Mouse (Mus musculus): ENCODE measurements around the gene Ccdc60. TPM values are rescaled to one million over a fixed set of nuclear protein-coding genes. Genes with fewer than 3 reads are reported as not detected.
"Not testable (repeated sequence)": the region's sequence is repeated elsewhere in the genome, so short reads cannot be mapped to it uniquely, and the experiment has no call there.

Gene Ccdc60
- polyA plus RNA-seq, 1 experiment = not detected

- Histone ChIP-seq H3K9me3 (ENCODE audit: control insufficient read depth, low read length) (peaks cover 6% of the 10 kb centered on the region; the same call in 1 of the 2 replicates), H3K36me3 (ENCODE audit: control insufficient read depth) (no peaks in the 10 kb centered on the region), H3K4me3 (replicated peaks) (no peak overlapping the region), H3K27me3 (ENCODE audit: control insufficient read depth) (no peaks in the 10 kb centered on the region), H3K4me1 (ENCODE audit: control insufficient read depth) (no peaks in the 10 kb centered on the region)
- TF ChIP-seq GATA1 (IDR thresholded peaks at IDR 0.05; ENCODE audit: low read length) = no peak
- TF ChIP-seq TAL1 (IDR thresholded peaks at IDR 0.05; ENCODE audit: low read length) = no peak
Observed at GRCm38 (mm10) chr5:116305557-116305956, 16.8 kb upstream of the Ccdc60 start.

GRCm38 (mm10) chr5:116305146-116305545 is 16.4 kb upstream of the Ccdc60 start:
- not testable (repeated sequence) for H3K36me3 ChIP-seq (ENCODE audit: control insufficient read depth); H3K4me3 ChIP-seq (replicated peaks); H3K9me3 ChIP-seq (ENCODE audit: control insufficient read depth, low read length); H3K27me3 ChIP-seq (ENCODE audit: control insufficient read depth); H3K4me1 ChIP-seq (ENCODE audit: control insufficient read depth)

DNA sequence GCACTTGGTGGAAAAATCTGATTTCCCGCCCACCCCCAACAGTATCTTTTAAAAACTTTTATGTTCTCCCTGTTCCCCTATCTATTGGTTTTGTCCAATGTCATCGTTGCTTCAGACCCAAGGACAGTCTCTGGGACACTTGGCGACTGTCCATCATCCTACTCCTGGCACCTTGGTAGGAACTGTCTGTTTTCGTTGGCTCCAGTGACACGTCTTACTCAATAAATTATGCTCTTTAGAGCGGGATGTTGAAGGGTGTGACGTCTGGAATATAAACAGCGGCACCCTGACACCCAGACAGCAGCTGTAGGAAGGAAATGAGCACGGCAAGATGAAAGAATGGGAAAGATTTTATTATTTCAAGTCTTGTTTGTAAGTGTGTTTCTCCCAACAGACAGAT is 12.2 kb upstream of the Ccdc60 start:
- Histone ChIP-seq H3K4me3 (replicated peaks) (no peak overlapping the region), H3K9me3 (ENCODE audit: control insufficient read depth, low read length) (peaks cover 4% of the 10 kb centered on the region; the same call in 1 of the 2 replicates), H3K36me3 (ENCODE audit: control insufficient read depth) (no peaks in the 10 kb centered on the region), H3K4me1 (ENCODE audit: control insufficient read depth) (no peaks in the 10 kb centered on the region), H3K27me3 (ENCODE audit: control insufficient read depth) (no peaks in the 10 kb centered on the region)
- TF ChIP-seq TAL1 (IDR thresholded peaks at IDR 0.05; ENCODE audit: low read length) (no peak), GATA1 (IDR thresholded peaks at IDR 0.05; ENCODE audit: low read length) (no peak)

GRCm38 (mm10) chr5:116293501-116293900 is 4.7 kb upstream of the Ccdc60 start:
- H3K36me3 ChIP-seq (ENCODE audit: control insufficient read depth) = no peaks in the 10 kb centered on the region
- H3K9me3 ChIP-seq (ENCODE audit: control insufficient read depth, low read length) = peaks cover 8% of the 10 kb centered on the region; the same call in 1 of the 2 replicates
- TF ChIP-seq TAL1 (IDR thresholded peaks at IDR 0.05; ENCODE audit: low read length) = no peak
- no peak for TF ChIP-seq GATA1 (IDR thresholded peaks at IDR 0.05; ENCODE audit: low read length)
- no peak overlapping the region for H3K4me3 ChIP-seq (replicated peaks)
- H3K4me1 ChIP-seq (ENCODE audit: control insufficient read depth) = no peaks in the 10 kb centered on the region
- peaks cover 11% of the 10 kb centered on the region for H3K27me3 ChIP-seq (ENCODE audit: control insufficient read depth)

- H3K9me3 ChIP-seq (ENCODE audit: control insufficient read depth, low read length) = peaks cover 5% of the 10 kb centered on the region; the same call in 1 of the 2 replicates
- no peaks in the 10 kb centered on the region for H3K36me3 ChIP-seq (ENCODE audit: control insufficient read depth)
- TF ChIP-seq TAL1 (IDR thresholded peaks at IDR 0.05; ENCODE audit: low read length) = no peak
- TF ChIP-seq GATA1 (IDR thresholded peaks at IDR 0.05; ENCODE audit: low read length) = no peak
- no peak overlapping the region for H3K4me3 ChIP-seq (replicated peaks)
- no peaks in the 10 kb centered on the region for H3K4me1 ChIP-seq (ENCODE audit: control insufficient read depth)
- H3K27me3 ChIP-seq (ENCODE audit: control insufficient read depth) = peaks cover 11% of the 10 kb centered on the region
Observed at GRCm38 (mm10) chr5:116290584-116290983, 1.8 kb upstream of the Ccdc60 start.

DNA sequence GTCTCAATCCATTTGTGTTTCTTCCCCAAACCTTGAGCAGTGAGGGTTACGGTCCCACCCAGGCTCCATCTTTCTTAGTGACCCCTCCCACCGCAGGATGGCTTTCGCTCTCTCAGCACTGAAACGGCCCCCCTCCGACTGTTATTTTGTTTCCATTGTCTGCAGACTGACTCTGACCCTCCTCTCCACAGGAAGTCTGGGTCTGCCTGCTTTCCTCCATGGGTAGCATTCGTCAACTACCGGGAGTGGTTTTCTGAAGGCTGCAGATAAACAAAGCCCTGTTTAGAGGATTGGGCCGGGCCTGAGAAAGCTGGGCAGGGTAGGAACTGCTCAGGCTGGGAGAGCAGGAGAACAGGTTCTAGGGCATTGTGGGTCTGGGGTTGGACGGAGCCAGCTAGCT is 1.1 kb upstream of the Ccdc60 start:
- peaks cover 11% of the 10 kb centered on the region for H3K27me3 ChIP-seq (ENCODE audit: control insufficient read depth)
- H3K36me3 ChIP-seq (ENCODE audit: control insufficient read depth) = no peaks in the 10 kb centered on the region
- H3K9me3 ChIP-seq (ENCODE audit: control insufficient read depth, low read length) = peaks cover 2% of the 10 kb centered on the region; the same call in 1 of the 2 replicates
- TF ChIP-seq GATA1 (IDR thresholded peaks at IDR 0.05; ENCODE audit: low read length) (no peak), TAL1 (IDR thresholded peaks at IDR 0.05; ENCODE audit: low read length) (no peak)
- H3K4me3 ChIP-seq (replicated peaks) = no peak overlapping the region
- H3K4me1 ChIP-seq (ENCODE audit: control insufficient read depth) = no peaks in the 10 kb centered on the region

DNA sequence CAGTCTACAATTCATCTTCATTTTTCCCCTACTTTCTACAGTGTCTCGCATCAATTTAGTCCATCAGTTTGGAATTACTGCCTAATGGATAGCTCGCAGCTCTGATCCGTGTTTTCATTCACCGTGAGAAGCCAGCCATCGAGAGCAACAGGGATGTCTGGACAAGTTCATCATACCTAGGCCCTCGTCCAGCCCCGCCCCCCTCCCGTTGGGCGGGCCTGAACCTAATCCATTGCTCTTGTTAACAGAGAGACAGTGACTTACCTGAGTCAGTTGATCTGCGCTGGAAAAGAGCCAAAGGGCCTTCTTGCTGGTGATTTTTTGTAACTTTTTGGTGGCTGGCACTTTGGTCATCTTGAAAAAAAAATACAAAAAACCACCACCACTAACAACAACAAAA is 602 bp downstream of the Ccdc60 start:
- no peaks in the 10 kb centered on the region for H3K4me1 ChIP-seq (ENCODE audit: control insufficient read depth)
- H3K36me3 ChIP-seq (ENCODE audit: control insufficient read depth) = no peaks in the 10 kb centered on the region
- H3K9me3 ChIP-seq (ENCODE audit: control insufficient read depth, low read length) = no peaks in the 10 kb centered on the region
- TF ChIP-seq TAL1 (IDR thresholded peaks at IDR 0.05; ENCODE audit: low read length) (no peak), GATA1 (IDR thresholded peaks at IDR 0.05; ENCODE audit: low read length) (no peak)
- H3K27me3 ChIP-seq (ENCODE audit: control insufficient read depth) = peaks cover 11% of the 10 kb centered on the region
- no peak overlapping the region for H3K4me3 ChIP-seq (replicated peaks)

GRCm38 (mm10) chr5:116285532-116286176 is 3.1 kb downstream of the Ccdc60 start:
- TF ChIP-seq TAL1 (IDR thresholded peaks at IDR 0.05; ENCODE audit: low read length) = no peak
- no peak for TF ChIP-seq GATA1 (IDR thresholded peaks at IDR 0.05; ENCODE audit: low read length)
- H3K36me3 ChIP-seq (ENCODE audit: control insufficient read depth) = no peaks in the 10 kb centered on the region
- peaks cover 11% of the 10 kb centered on the region for H3K27me3 ChIP-seq (ENCODE audit: control insufficient read depth)
- H3K4me1 ChIP-seq (ENCODE audit: control insufficient read depth) = no peaks in the 10 kb centered on the region
- H3K4me3 ChIP-seq (replicated peaks) = no peak overlapping the region
- no peaks in the 10 kb centered on the region for H3K9me3 ChIP-seq (ENCODE audit: control insufficient read depth, low read length)

DNA sequence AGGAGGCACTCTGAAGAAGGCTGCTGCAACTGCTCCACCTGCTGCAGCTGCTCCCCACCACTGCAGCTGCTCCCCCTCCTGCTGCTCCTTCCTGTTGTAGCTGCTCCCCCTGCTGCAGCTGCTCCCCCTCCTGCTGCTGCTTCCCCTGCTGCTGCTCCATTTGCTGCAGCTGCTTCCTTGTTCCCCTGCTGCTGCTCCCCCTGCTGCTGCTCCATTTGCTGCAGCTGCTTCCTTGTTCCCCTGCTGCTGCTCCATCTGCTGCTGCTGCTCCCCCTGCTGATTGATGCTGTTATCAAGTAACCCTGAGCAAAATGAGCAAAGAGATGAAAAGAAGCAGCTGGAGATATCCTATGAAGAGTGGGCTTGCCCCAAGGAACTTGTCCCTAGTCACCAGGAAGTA is 8.3 kb downstream of the Ccdc60 start:
- no peak overlapping the region for H3K4me3 ChIP-seq (replicated peaks)
- peaks cover 29% of the 10 kb centered on the region for H3K9me3 ChIP-seq (ENCODE audit: control insufficient read depth, low read length)
- no peaks in the 10 kb centered on the region for H3K27me3 ChIP-seq (ENCODE audit: control insufficient read depth)
- H3K36me3 ChIP-seq (ENCODE audit: control insufficient read depth) = no peaks in the 10 kb centered on the region
- no peaks in the 10 kb centered on the region for H3K4me1 ChIP-seq (ENCODE audit: control insufficient read depth)
- TF ChIP-seq GATA1 (IDR thresholded peaks at IDR 0.05; ENCODE audit: low read length) = no peak
- TF ChIP-seq TAL1 (IDR thresholded peaks at IDR 0.05; ENCODE audit: low read length) = no peak

- Histone ChIP-seq H3K4me3 (replicated peaks) (no peak overlapping the region), H3K27me3 (ENCODE audit: control insufficient read depth) (no peaks in the 10 kb centered on the region), H3K9me3 (ENCODE audit: control insufficient read depth, low read length) (peaks cover 30% of the 10 kb centered on the region), H3K36me3 (ENCODE audit: control insufficient read depth) (no peaks in the 10 kb centered on the region), H3K4me1 (ENCODE audit: control insufficient read depth) (no peaks in the 10 kb centered on the region)
- no peak for TF ChIP-seq GATA1 (IDR thresholded peaks at IDR 0.05; ENCODE audit: low read length)
- TF ChIP-seq TAL1 (IDR thresholded peaks at IDR 0.05; ENCODE audit: low read length) = no peak
Observed at GRCm38 (mm10) chr5:116278436-116278918, 10.3 kb downstream of the Ccdc60 start.

All from erythroblast, embryonic 14.5 days (primary cell).